Mouse (Mus musculus): Measurements from ENCODE around the gene Tmtc2. TPM values are rescaled to one million over a fixed set of nuclear protein-coding genes. Genes with fewer than 3 reads are reported as not detected.

The Tmtc2 gene
- polyA plus RNA-seq, 1 experiment from 2014 or later: 3.5 TPM

DNA sequence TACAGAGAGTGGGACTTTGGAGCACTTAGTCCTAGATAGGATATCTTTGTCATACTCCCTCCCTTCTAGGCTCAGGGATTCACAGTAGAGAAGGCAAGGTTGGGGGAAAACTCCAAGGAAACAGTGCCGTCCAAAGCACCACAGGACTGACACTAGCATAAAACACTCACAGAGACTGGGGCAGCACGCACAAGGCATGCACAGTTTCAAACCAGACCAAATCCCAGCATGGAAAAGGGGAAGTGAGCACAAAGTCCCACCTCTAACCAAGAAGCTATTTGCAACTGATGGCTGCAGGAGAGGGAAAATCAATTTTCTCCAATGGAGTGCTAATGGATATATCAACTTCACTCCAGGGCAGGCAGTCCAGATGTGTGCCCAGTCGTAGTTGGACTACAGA is 276.7 kb downstream of the Tmtc2 start:
- no peaks in the 10 kb centered on the region for H3K9me3 ChIP-seq (ENCODE audit: control insufficient read depth, low read length)
- no peak overlapping the region for H3K4me2 ChIP-seq
- 61% methylated on average over 3 of the region's 3 CpGs for whole genome bisulfite sequencing
- no peaks in the 10 kb centered on the region for H3K36me3 ChIP-seq (ENCODE audit: control insufficient read depth, insufficient read depth, low read length)
- no peaks in the 10 kb centered on the region for H3K4me1 ChIP-seq (replicated peaks; ENCODE audit: control insufficient read depth, insufficient read depth, low read length)
- H3K27me3 ChIP-seq (replicated peaks; ENCODE audit: control insufficient read depth, insufficient read depth, low read length): no peaks in the 10 kb centered on the region
- H3K9ac ChIP-seq (ENCODE audit: low read depth, low read length): no peak overlapping the region
- DNase-seq (ENCODE audit: low spot score) (no peak), ATAC-seq (replicated peaks; ENCODE audit: low FRiP score) (no peak)
- H3K4me3 ChIP-seq (ENCODE audit: low read depth, low read length): no peak overlapping the region
- no peak overlapping the region for H3K27ac ChIP-seq (ENCODE audit: low read depth, low read length)

DNA sequence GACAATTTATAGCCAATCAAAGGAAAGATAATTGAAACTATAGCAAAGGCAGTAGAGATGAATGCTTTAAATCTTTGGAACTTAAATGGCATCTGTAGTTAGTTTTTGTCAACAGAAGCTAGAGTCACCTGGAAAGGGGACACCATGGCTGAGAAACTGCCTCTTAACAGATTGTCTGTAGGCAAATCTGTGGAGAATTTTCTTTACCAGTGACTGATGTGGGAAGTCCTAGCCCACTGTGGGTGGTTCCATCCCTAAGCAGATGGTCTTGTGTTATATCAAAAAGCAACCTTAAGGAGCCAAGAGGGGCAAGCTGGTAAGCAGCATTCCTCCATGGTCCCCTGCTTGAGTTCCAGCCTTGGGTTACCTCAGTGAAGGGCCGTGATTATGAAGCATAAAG is 281.3 kb downstream of the Tmtc2 start:
- Histone ChIP-seq H3K4me1 (replicated peaks; ENCODE audit: control insufficient read depth, insufficient read depth, low read length) (no peaks in the 10 kb centered on the region), H3K36me3 (ENCODE audit: control insufficient read depth, insufficient read depth, low read length) (no peaks in the 10 kb centered on the region), H3K27ac (ENCODE audit: low read depth, low read length) (no peak overlapping the region), H3K27me3 (replicated peaks; ENCODE audit: control insufficient read depth, insufficient read depth, low read length) (no peaks in the 10 kb centered on the region), H3K4me3 (ENCODE audit: low read depth, low read length) (no peak overlapping the region), H3K9ac (ENCODE audit: low read depth, low read length) (no peak overlapping the region), H3K9me3 (ENCODE audit: control insufficient read depth, low read length) (no peaks in the 10 kb centered on the region), H3K4me2 (no peak overlapping the region)
- no peak for ATAC-seq (replicated peaks; ENCODE audit: low FRiP score)
- no peak for DNase-seq (ENCODE audit: low spot score)
- WGBS: 85% methylated on average over 1 of the region's 1 CpGs

- no peaks in the 10 kb centered on the region for H3K27me3 ChIP-seq (replicated peaks; ENCODE audit: control insufficient read depth, insufficient read depth, low read length)
- no peak overlapping the region for H3K4me3 ChIP-seq (ENCODE audit: low read depth, low read length)
- ATAC-seq (replicated peaks; ENCODE audit: low FRiP score): no peak
- no peaks in the 10 kb centered on the region for H3K36me3 ChIP-seq (ENCODE audit: control insufficient read depth, insufficient read depth, low read length)
- no peak overlapping the region for H3K9ac ChIP-seq (ENCODE audit: low read depth, low read length)
- H3K4me2 ChIP-seq: no peak overlapping the region
- H3K9me3 ChIP-seq (ENCODE audit: control insufficient read depth, low read length): no peaks in the 10 kb centered on the region
- H3K27ac ChIP-seq (ENCODE audit: low read depth, low read length): no peak overlapping the region
- WGBS: 69% methylated on average over 2 of the region's 2 CpGs
- no peak for DNase-seq (ENCODE audit: low spot score)
- no peaks in the 10 kb centered on the region for H3K4me1 ChIP-seq (replicated peaks; ENCODE audit: control insufficient read depth, insufficient read depth, low read length)
These were observed 285.8 kb downstream of the Tmtc2 start for GRCm38 (mm10) chr10:105288472-105288871.

DNA sequence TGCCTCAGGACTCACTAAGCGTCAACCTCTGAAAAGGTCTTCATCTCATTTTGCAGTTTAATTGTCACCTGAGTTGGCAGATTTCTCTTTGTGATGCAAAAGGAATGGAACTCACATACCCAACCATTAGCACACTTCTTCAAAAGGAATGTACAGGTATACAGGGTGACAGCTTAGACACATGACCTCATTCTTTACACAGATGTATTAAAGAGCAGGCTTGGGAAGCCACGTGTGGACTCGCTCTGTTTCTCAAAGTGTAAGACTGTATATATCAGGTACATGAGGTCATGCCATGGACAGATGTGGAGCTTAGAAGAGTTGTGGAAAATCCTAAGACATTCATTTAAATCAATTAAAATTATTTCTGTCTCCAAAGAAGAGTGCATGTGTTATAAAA is 286.7 kb downstream of the Tmtc2 start:
- Histone ChIP-seq H3K4me2 (no peak overlapping the region), H3K4me3 (ENCODE audit: low read depth, low read length) (no peak overlapping the region), H3K4me1 (replicated peaks; ENCODE audit: control insufficient read depth, insufficient read depth, low read length) (no peaks in the 10 kb centered on the region), H3K27ac (ENCODE audit: low read depth, low read length) (no peak overlapping the region), H3K9ac (ENCODE audit: low read depth, low read length) (no peak overlapping the region), H3K36me3 (ENCODE audit: control insufficient read depth, insufficient read depth, low read length) (no peaks in the 10 kb centered on the region), H3K9me3 (ENCODE audit: control insufficient read depth, low read length) (no peaks in the 10 kb centered on the region), H3K27me3 (replicated peaks; ENCODE audit: control insufficient read depth, insufficient read depth, low read length) (no peaks in the 10 kb centered on the region)
- ATAC-seq (replicated peaks; ENCODE audit: low FRiP score) (no peak), DNase-seq (ENCODE audit: low spot score) (no peak)
- 85% methylated on average over 3 of the region's 3 CpGs for WGBS

- H3K27ac ChIP-seq (ENCODE audit: low read depth, low read length): no peak overlapping the region
- no peak for DNase-seq (ENCODE audit: low spot score)
- WGBS: 74% methylated on average over 7 of the region's 7 CpGs
- no peak for ATAC-seq (replicated peaks; ENCODE audit: low FRiP score)
- H3K36me3 ChIP-seq (ENCODE audit: control insufficient read depth, insufficient read depth, low read length): no peaks in the 10 kb centered on the region
- H3K9ac ChIP-seq (ENCODE audit: low read depth, low read length): no peak overlapping the region
- H3K27me3 ChIP-seq (replicated peaks; ENCODE audit: control insufficient read depth, insufficient read depth, low read length): no peaks in the 10 kb centered on the region
- H3K4me1 ChIP-seq (replicated peaks; ENCODE audit: control insufficient read depth, insufficient read depth, low read length): no peaks in the 10 kb centered on the region
- no peaks in the 10 kb centered on the region for H3K9me3 ChIP-seq (ENCODE audit: control insufficient read depth, low read length)
- H3K4me2 ChIP-seq: no peak overlapping the region
- no peak overlapping the region for H3K4me3 ChIP-seq (ENCODE audit: low read depth, low read length)
These were observed 287.2 kb downstream of the Tmtc2 start for GRCm38 (mm10) chr10:105287064-105287463.

DNA sequence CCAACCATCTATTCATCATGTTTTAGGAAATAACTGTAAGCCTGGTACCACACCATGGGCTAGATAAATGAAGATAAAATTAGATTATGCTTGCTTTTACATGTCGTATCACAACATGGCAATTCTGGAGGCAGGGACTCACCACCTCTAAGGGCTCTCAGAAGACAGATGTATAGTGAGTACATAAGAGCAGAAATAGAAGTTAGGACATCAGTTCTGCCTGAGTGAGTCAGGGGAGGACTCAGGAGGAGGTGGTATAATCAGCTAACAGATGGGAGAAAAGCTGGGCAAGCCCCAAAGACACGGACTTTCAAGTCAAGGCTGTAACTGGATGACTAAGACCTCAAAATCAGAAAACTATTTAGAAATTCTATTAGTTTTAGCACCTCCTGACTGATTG is 288.0 kb downstream of the Tmtc2 start:
- H3K4me2 ChIP-seq: no peak overlapping the region
- no peaks in the 10 kb centered on the region for H3K4me1 ChIP-seq (replicated peaks; ENCODE audit: control insufficient read depth, insufficient read depth, low read length)
- WGBS: 78% methylated on average over 2 of the region's 2 CpGs
- H3K9ac ChIP-seq (ENCODE audit: low read depth, low read length): no peak overlapping the region
- no peaks in the 10 kb centered on the region for H3K36me3 ChIP-seq (ENCODE audit: control insufficient read depth, insufficient read depth, low read length)
- H3K27ac ChIP-seq (ENCODE audit: low read depth, low read length): no peak overlapping the region
- no peak for ATAC-seq (replicated peaks; ENCODE audit: low FRiP score)
- H3K4me3 ChIP-seq (ENCODE audit: low read depth, low read length): no peak overlapping the region
- no peaks in the 10 kb centered on the region for H3K27me3 ChIP-seq (replicated peaks; ENCODE audit: control insufficient read depth, insufficient read depth, low read length)
- H3K9me3 ChIP-seq (ENCODE audit: control insufficient read depth, low read length): no peaks in the 10 kb centered on the region
- no peak for DNase-seq (ENCODE audit: low spot score)

- Histone ChIP-seq H3K4me2 (no peak overlapping the region), H3K4me1 (replicated peaks; ENCODE audit: control insufficient read depth, insufficient read depth, low read length) (no peaks in the 10 kb centered on the region), H3K36me3 (ENCODE audit: control insufficient read depth, insufficient read depth, low read length) (no peaks in the 10 kb centered on the region), H3K9ac (ENCODE audit: low read depth, low read length) (no peak overlapping the region), H3K9me3 (ENCODE audit: control insufficient read depth, low read length) (no peaks in the 10 kb centered on the region), H3K27ac (ENCODE audit: low read depth, low read length) (no peak overlapping the region), H3K27me3 (replicated peaks; ENCODE audit: control insufficient read depth, insufficient read depth, low read length) (no peaks in the 10 kb centered on the region), H3K4me3 (ENCODE audit: low read depth, low read length) (no peak overlapping the region)
- ATAC-seq (replicated peaks; ENCODE audit: low FRiP score) (no peak), DNase-seq (ENCODE audit: low spot score) (no peak)
- 88% methylated on average over 6 of the region's 6 CpGs for WGBS
These were observed 290.1 kb downstream of the Tmtc2 start for GRCm38 (mm10) chr10:105284171-105284570.

- ATAC-seq (replicated peaks; ENCODE audit: low FRiP score): no peak
- 81% methylated on average over 3 of the region's 3 CpGs for WGBS
These were observed 293.3 kb downstream of the Tmtc2 start for GRCm38 (mm10) chr10:105280933-105281332.

GRCm38 (mm10) chr10:105260053-105260452 is 314.2 kb downstream of the Tmtc2 start:
- H3K4me3 ChIP-seq (ENCODE audit: low read depth, low read length): no peak overlapping the region
- H3K4me2 ChIP-seq: no peak overlapping the region
- no peak overlapping the region for H3K27ac ChIP-seq (ENCODE audit: low read depth, low read length)
- no peaks in the 10 kb centered on the region for H3K4me1 ChIP-seq (replicated peaks; ENCODE audit: control insufficient read depth, insufficient read depth, low read length)
- no peaks in the 10 kb centered on the region for H3K36me3 ChIP-seq (ENCODE audit: control insufficient read depth, insufficient read depth, low read length)
- no peak overlapping the region for H3K9ac ChIP-seq (ENCODE audit: low read depth, low read length)
- ATAC-seq (replicated peaks; ENCODE audit: low FRiP score) (no peak), DNase-seq (ENCODE audit: low spot score) (no peak)
- 67% methylated on average over 3 of the region's 3 CpGs for WGBS
- H3K9me3 ChIP-seq (ENCODE audit: control insufficient read depth, low read length): no peaks in the 10 kb centered on the region
- no peaks in the 10 kb centered on the region for H3K27me3 ChIP-seq (replicated peaks; ENCODE audit: control insufficient read depth, insufficient read depth, low read length)

More at GRCm38 (mm10) chr10:105280933-105281332, 293.3 kb downstream of the Tmtc2 start:
- DNase-seq (ENCODE audit: low spot score): no peak
- Histone ChIP-seq H3K4me3 (ENCODE audit: low read depth, low read length) (no peak overlapping the region), H3K4me1 (replicated peaks; ENCODE audit: control insufficient read depth, insufficient read depth, low read length) (no peaks in the 10 kb centered on the region), H3K4me2 (no peak overlapping the region), H3K9me3 (ENCODE audit: control insufficient read depth, low read length) (no peaks in the 10 kb centered on the region), H3K36me3 (ENCODE audit: control insufficient read depth, insufficient read depth, low read length) (no peaks in the 10 kb centered on the region), H3K27me3 (replicated peaks; ENCODE audit: control insufficient read depth, insufficient read depth, low read length) (no peaks in the 10 kb centered on the region), H3K27ac (ENCODE audit: low read depth, low read length) (no peak overlapping the region), H3K9ac (ENCODE audit: low read depth, low read length) (no peak overlapping the region)
